7 mouse cellular contexts compared by ENCODE assay signal in genomic region chr9:106417841-106418625, GRCm38 (mm10). TPM values are rescaled to one million over a fixed set of nuclear protein-coding genes. Genes with fewer than 3 reads are reported as not detected.
DNase-seq lines count a peak whose midpoint lies in the region; ATAC-seq lines count a peak whose summit lies in the region.

No protein-coding gene starts in this region.

- H3K4me3 ChIP-seq in embryonic facial prominence, embryonic 12.5 days, result peak overlapping the region; percentile 22
- peak overlapping the region; percentile 23 for H3K4me3 ChIP-seq in limb, embryonic 11.5 days (ENCODE audit: low read depth, low read length)
- H3K4me3 ChIP-seq in midbrain, embryonic 12.5 days, result peak overlapping the region; percentile 27
- H3K4me3 ChIP-seq in stomach, embryonic 16.5 days (replicated peaks; ENCODE audit: low read length), result peak overlapping the region; percentile 31

- H3K4me1 ChIP-seq in embryonic facial prominence, embryonic 12.5 days, result peaks cover 42% of the 10 kb centered on the region
- H3K4me1 ChIP-seq in limb, embryonic 11.5 days (ENCODE audit: control insufficient read depth, insufficient read depth, low read length), result peaks cover 32% of the 10 kb centered on the region
- peaks cover 38% of the 10 kb centered on the region for H3K4me1 ChIP-seq in midbrain, embryonic 12.5 days
- H3K4me1 ChIP-seq in stomach, embryonic 16.5 days (ENCODE audit: control insufficient read depth, insufficient read depth, low read length), result peaks cover 31% of the 10 kb centered on the region

- no peaks in the 10 kb centered on the region for H3K36me3 ChIP-seq in embryonic facial prominence, embryonic 12.5 days
- H3K36me3 ChIP-seq in limb, embryonic 11.5 days (ENCODE audit: control insufficient read depth, insufficient read depth, low read length), result no peaks in the 10 kb centered on the region
- H3K36me3 ChIP-seq in midbrain, embryonic 12.5 days, result no peaks in the 10 kb centered on the region
- no peaks in the 10 kb centered on the region for H3K36me3 ChIP-seq in stomach, embryonic 16.5 days (ENCODE audit: control insufficient read depth, insufficient read depth, low read length)

- no peaks in the 10 kb centered on the region for H3K27me3 ChIP-seq in embryonic facial prominence, embryonic 12.5 days
- no peaks in the 10 kb centered on the region for H3K27me3 ChIP-seq in limb, embryonic 11.5 days (ENCODE audit: control insufficient read depth, insufficient read depth, low read length)
- H3K27me3 ChIP-seq in midbrain, embryonic 12.5 days, result peaks cover 13% of the 10 kb centered on the region
- H3K27me3 ChIP-seq in stomach, embryonic 16.5 days (ENCODE audit: control insufficient read depth, insufficient read depth, low read length), result no peaks in the 10 kb centered on the region; the same call in 1 of the 2 replicates

- H3K4me2 ChIP-seq in embryonic facial prominence, embryonic 12.5 days (replicated peaks), result peak overlapping the region; percentile 52
- peak overlapping the region; percentile 48 for H3K4me2 ChIP-seq in limb, embryonic 11.5 days (ENCODE audit: low read depth, severe bottlenecking)
- peak overlapping the region; percentile 58 for H3K4me2 ChIP-seq in midbrain, embryonic 12.5 days (replicated peaks)
- peak overlapping the region; percentile 69 for H3K4me2 ChIP-seq in stomach, embryonic 16.5 days (ENCODE audit: low read depth, low read length)

- H3K9ac ChIP-seq in embryonic facial prominence, embryonic 12.5 days, result peak overlapping the region; percentile 34; the same call in 1 of the 2 replicates
- H3K9ac ChIP-seq in limb, embryonic 11.5 days (ENCODE audit: low read length), result peak overlapping the region; percentile 55
- H3K9ac ChIP-seq in midbrain, embryonic 12.5 days (replicated peaks), result peak overlapping the region; percentile 57
- H3K9ac ChIP-seq in stomach, embryonic 16.5 days (ENCODE audit: low read length), result peak overlapping the region; percentile 52

- 14% methylated on average over 29 of the region's 29 CpGs for WGBS in embryonic facial prominence, embryonic 12.5 days
- WGBS in limb, embryonic 11.5 days, result 17% methylated on average over 29 of the region's 29 CpGs
- WGBS in midbrain, embryonic 12.5 days, result 16% methylated on average over 29 of the region's 29 CpGs
- 15% methylated on average over 29 of the region's 29 CpGs for WGBS in stomach, embryonic 16.5 days

- peak; percentile 88 for DNase-seq in adrenal gland, postnatal 25 days
- peak; percentile 80 for DNase-seq in heart, adult 8-10 months (ENCODE audit: low spot score)
- peak; percentile 70 to 71 for DNase-seq in kidney, adult 8-10 months
- peak; percentile 82 for DNase-seq in limb, embryonic 11.5 days (ENCODE audit: low spot score)

- no peaks in the 10 kb centered on the region for H3K9me3 ChIP-seq in embryonic facial prominence, embryonic 12.5 days
- H3K9me3 ChIP-seq in limb, embryonic 11.5 days (ENCODE audit: control insufficient read depth, low read length), result no peaks in the 10 kb centered on the region
- no peaks in the 10 kb centered on the region for H3K9me3 ChIP-seq in midbrain, embryonic 12.5 days
- no peaks in the 10 kb centered on the region for H3K9me3 ChIP-seq in stomach, embryonic 16.5 days (replicated peaks; ENCODE audit: control insufficient read depth, low read length)

- ATAC-seq in embryonic facial prominence, embryonic 12.5 days (ENCODE audit: insufficient number of reproducible peaks, insufficient read depth, low FRiP score, low TSS enrichment), result peak; percentile 19; the same call in 1 of the 2 replicates
- ATAC-seq in limb, embryonic 11.5 days (ENCODE audit: insufficient number of reproducible peaks, low FRiP score, low TSS enrichment, low read depth), result peak; percentile 14; the same call in 1 of the 2 replicates
- no peak; the same call in 1 of the 2 replicates for ATAC-seq in midbrain, embryonic 12.5 days (ENCODE audit: low FRiP score, low read depth)
- ATAC-seq in stomach, embryonic 16.5 days (ENCODE audit: insufficient read depth, low FRiP score), result peak; percentile 74; the same call in 1 of the 2 replicates

- H3K27ac ChIP-seq in embryonic facial prominence, embryonic 12.5 days, result peak overlapping the region; percentile 81
- H3K27ac ChIP-seq in limb, embryonic 11.5 days (replicated peaks; ENCODE audit: low read depth, low read length), result peak overlapping the region; percentile 52; the same call in 1 of the 2 replicates
- H3K27ac ChIP-seq in midbrain, embryonic 12.5 days (replicated peaks), result no peak overlapping the region
- no peak overlapping the region; the same call in 1 of the 2 replicates for H3K27ac ChIP-seq in stomach, embryonic 16.5 days (ENCODE audit: low read length)

RNA-seq across cellular contexts. Expression of gene Rpl29, which starts 11.2 kb away (rescaled TPM):
- total RNA-seq in adrenal gland, postnatal 25 days (2021), result 413 and 509 TPM in 2 replicates
- polyA plus RNA-seq in embryonic facial prominence, embryonic 12.5 days (2016; fragmentation: Nextera tagmentation; extraction: Ambion mirVana), result 878 and 882 TPM in 2 replicates
- 100 to 1,000 TPM; 256 to 304 (median 274) TPM for total RNA-seq in heart, adult 8-10 months (2022)
- polyA plus RNA-seq in limb, embryonic 11.5 days (2014; fragmentation: Nextera tagmentation; extraction: Ambion mirVana), result 1,049 and 1,075 TPM in 2 replicates
- polyA plus RNA-seq in midbrain, embryonic 12.5 days (2016; fragmentation: Nextera tagmentation; extraction: Ambion mirVana), result 716 and 732 TPM in 2 replicates
- polyA plus RNA-seq in stomach, embryonic 16.5 days (2015; fragmentation: Nextera tagmentation; extraction: Ambion mirVana), result 747 and 881 TPM in 2 replicates

RNA-seq across cellular contexts. Expression of gene Acy1, which starts 20.1 kb away (rescaled TPM):
- total RNA-seq in adrenal gland, postnatal 25 days (2021), result 17.0 and 20.6 TPM in 2 replicates
- polyA plus RNA-seq in embryonic facial prominence, embryonic 12.5 days (2016; fragmentation: Nextera tagmentation; extraction: Ambion mirVana), result 49.0 and 49.1 TPM in 2 replicates
- 10 to 100 TPM; 23.1 to 28.9 (median 25.7) TPM for total RNA-seq in heart, adult 8-10 months (2022)
- 41.9 and 42.6 TPM in 2 replicates for polyA plus RNA-seq in limb, embryonic 11.5 days (2014; fragmentation: Nextera tagmentation; extraction: Ambion mirVana)
- 30.1 and 30.5 TPM in 2 replicates for polyA plus RNA-seq in midbrain, embryonic 12.5 days (2016; fragmentation: Nextera tagmentation; extraction: Ambion mirVana)
- 43.4 and 44.3 TPM in 2 replicates for polyA plus RNA-seq in stomach, embryonic 16.5 days (2015; fragmentation: Nextera tagmentation; extraction: Ambion mirVana)

RNA-seq across cellular contexts. Expression of gene Abhd14b, which starts 29.2 kb away (rescaled TPM):
- 38.0 and 53.8 TPM in 2 replicates for total RNA-seq in adrenal gland, postnatal 25 days (2021)
- 12.5 and 14.0 TPM in 2 replicates for polyA plus RNA-seq in embryonic facial prominence, embryonic 12.5 days (2016; fragmentation: Nextera tagmentation; extraction: Ambion mirVana)
- total RNA-seq in heart, adult 8-10 months (2022), result 10 to 100 TPM in 2 of 4 experiments, 1 to 10 TPM in 2; 6.0 to 11.8 (median 9.6) TPM
- polyA plus RNA-seq in limb, embryonic 11.5 days (2014; fragmentation: Nextera tagmentation; extraction: Ambion mirVana), result 7.9 and 9.3 TPM in 2 replicates
- polyA plus RNA-seq in midbrain, embryonic 12.5 days (2016; fragmentation: Nextera tagmentation; extraction: Ambion mirVana), result 4.2 and 4.7 TPM in 2 replicates
- polyA plus RNA-seq in stomach, embryonic 16.5 days (2015; fragmentation: Nextera tagmentation; extraction: Ambion mirVana), result 28.3 and 35.8 TPM in 2 replicates

RNA-seq across cellular contexts. Expression of gene Abhd14a, which starts 29.4 kb away (rescaled TPM):
- 21.7 and 23.1 TPM in 2 replicates for total RNA-seq in adrenal gland, postnatal 25 days (2021)
- 58.5 and 61.3 TPM in 2 replicates for polyA plus RNA-seq in embryonic facial prominence, embryonic 12.5 days (2016; fragmentation: Nextera tagmentation; extraction: Ambion mirVana)
- 10 to 100 TPM; 17.5 to 20.6 (median 19.5) TPM for total RNA-seq in heart, adult 8-10 months (2022)
- polyA plus RNA-seq in limb, embryonic 11.5 days (2014; fragmentation: Nextera tagmentation; extraction: Ambion mirVana), result 39.6 and 43.2 TPM in 2 replicates
- polyA plus RNA-seq in midbrain, embryonic 12.5 days (2016; fragmentation: Nextera tagmentation; extraction: Ambion mirVana), result 34.1 and 36.5 TPM in 2 replicates
- 49.5 and 50.4 TPM in 2 replicates for polyA plus RNA-seq in stomach, embryonic 16.5 days (2015; fragmentation: Nextera tagmentation; extraction: Ambion mirVana)

RNA-seq across cellular contexts. Expression of gene Pcbp4, which starts 35.1 kb away (rescaled TPM):
- total RNA-seq in adrenal gland, postnatal 25 days (2021), result 26.8 and 29.9 TPM in 2 replicates
- polyA plus RNA-seq in embryonic facial prominence, embryonic 12.5 days (2016; fragmentation: Nextera tagmentation; extraction: Ambion mirVana), result 213 and 222 TPM in 2 replicates
- 10 to 100 TPM; 72.2 to 76.0 (median 74.5) TPM for total RNA-seq in heart, adult 8-10 months (2022)
- 162 and 172 TPM in 2 replicates for polyA plus RNA-seq in limb, embryonic 11.5 days (2014; fragmentation: Nextera tagmentation; extraction: Ambion mirVana)
- polyA plus RNA-seq in midbrain, embryonic 12.5 days (2016; fragmentation: Nextera tagmentation; extraction: Ambion mirVana), result 343 and 348 TPM in 2 replicates
- polyA plus RNA-seq in stomach, embryonic 16.5 days (2015; fragmentation: Nextera tagmentation; extraction: Ambion mirVana), result 39.4 and 42.5 TPM in 2 replicates

Comparison
In these comparisons a context has a peak if more than half of its experiments do, and no peak if none do; other contexts are left out.
1. H3K27ac ChIP-seq: peak in embryonic facial prominence, embryonic 12.5 days (single experiment) and limb, embryonic 11.5 days (single experiment); none in midbrain, embryonic 12.5 days (single experiment) and stomach, embryonic 16.5 days (single experiment).
2. Peak in every context shown above with its lines, with median percentiles within 50 percentile points of each other: DNase-seq, H3K4me2 ChIP-seq, H3K4me3 ChIP-seq and H3K9ac ChIP-seq.